Mouse (Mus musculus) G1E (cell line): Measurements from ENCODE around the gene Lexm.

ENCODE experiments used
- CTCF ChIP-seq: IDR thresholded peaks from 2 replicates; pipeline ENCODE4 v1.5.1; 2012; ENCODE audit warnings: low read depth, low read length, inconsistent platforms, mixed read lengths
- GATA1 ChIP-seq: IDR thresholded peaks from 2 replicates; pipeline ENCODE4 v1.6.1; 2012; ENCODE audit warnings: borderline replicate concordance, low read length, inconsistent platforms, mixed read lengths
- GATA2 ChIP-seq: IDR thresholded peaks from 2 replicates; pipeline ENCODE4 v1.6.1; 2012; ENCODE audit warnings: low read depth, low read length, inconsistent platforms, borderline replicate concordance
- POLR2AphosphoS5 ChIP-seq: IDR thresholded peaks from 2 replicates; pipeline ENCODE4 v1.6.1; 2012; ENCODE audit warnings: low read depth, low read length, inconsistent platforms; ENCODE audit not compliant: insufficient replicate concordance
- TAL1 ChIP-seq: conservative IDR thresholded peaks from 2 replicates; pipeline ENCODE4 v1.6.1; 2012; ENCODE audit warnings: low read depth, low read length, inconsistent platforms, mixed read lengths

- TF ChIP-seq CTCF (no peak), GATA1 (no peak), GATA2 (no peak), POLR2AphosphoS5 (no peak), TAL1 (no peak)
Measured at GRCm38 (mm10) chr4:106633281-106634085, 16.4 kb upstream of the Lexm start.
